Mouse (Mus musculus) lung, adult 2 months (tissue): ENCODE measurements around the gene Pnpla5.

Source experiments
- CTCF ChIP-seq: fragments of 200-500 bp; IDR thresholded peaks from 2 replicates; pipeline ENCODE4 v1.5.1; 2011; ENCODE audit warnings: mild to moderate bottlenecking, low read length, control low read depth; ENCODE audit not compliant: insufficient read depth
- POLR2A ChIP-seq: fragments of 200-500 bp; IDR thresholded peaks from 2 replicates; pipeline ENCODE4 v1.6.1; 2011; ENCODE audit warnings: low read depth, mild to moderate bottlenecking, control low read depth, low read length, borderline replicate concordance; ENCODE audit errors: extremely low read depth

DNA sequence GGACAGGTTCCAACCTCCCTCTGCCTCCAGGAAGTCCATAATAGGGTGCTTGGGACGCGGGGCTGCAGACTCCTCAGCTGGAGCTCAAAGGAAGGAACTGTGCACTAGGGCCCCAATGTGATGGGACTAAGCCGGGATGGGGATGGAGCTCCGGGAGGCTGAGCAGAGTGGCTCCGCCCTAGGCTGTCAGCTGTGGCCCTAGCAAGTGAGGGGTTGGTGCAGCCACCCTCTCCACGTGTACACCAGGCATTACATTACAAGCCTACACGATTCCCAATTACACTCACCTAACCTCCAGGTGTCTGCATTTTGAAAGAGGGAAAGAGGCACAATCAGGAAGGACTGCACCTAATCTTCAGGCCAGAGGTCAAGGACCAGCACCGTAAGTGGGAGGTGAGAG, at the start of gene Pnpla5:
- no peak for TF ChIP-seq CTCF
- TF ChIP-seq POLR2A, result no peak
